23 mouse cellular contexts compared by ENCODE assay signal in genomic region chr8:48343067-48343420, GRCm38 (mm10).
A peak's percentile ranks its signal among the peaks of the same experiment; 100 is the strongest.
DNase-seq lines count a peak whose midpoint lies in the region; ATAC-seq lines count a peak whose summit lies in the region.
"Had no signal": no experiment of that assay in that cellular context is flagged by ENCODE, and none has a peak within 500 bp of the region (broad histone marks: within the 10 kb centered on the region; RNA-seq: fewer than 3 reads in every experiment).

No protein-coding gene starts in this region.

- no peak overlapping the region for H3K4me3 ChIP-seq in forebrain, embryonic 14.5 days (ENCODE audit: low read depth, low read length)
- H3K4me3 ChIP-seq in forebrain, embryonic 12.5 days (replicated peaks) = no peak overlapping the region
- no peak overlapping the region for H3K4me3 ChIP-seq in neural tube, embryonic 12.5 days
- H3K4me3 ChIP-seq in midbrain, embryonic 12.5 days = no peak overlapping the region
- no peak overlapping the region for H3K4me3 ChIP-seq in neural tube, embryonic 13.5 days
- H3K4me3 ChIP-seq: embryonic facial prominence, embryonic 10.5 days; heart, adult 2 months; heart, embryonic 13.5 days had no signal

- WGBS in forebrain, embryonic 14.5 days = 68% methylated on average over 18 of the region's 18 CpGs
- 77% methylated on average over 18 of the region's 18 CpGs for whole genome bisulfite sequencing in forebrain, embryonic 12.5 days
- 83% methylated on average over 18 of the region's 18 CpGs for WGBS in neural tube, embryonic 12.5 days
- 76% methylated on average over 18 of the region's 18 CpGs for WGBS in midbrain, embryonic 12.5 days
- 79% methylated on average over 18 of the region's 18 CpGs for WGBS in neural tube, embryonic 13.5 days

- ATAC-seq in forebrain, embryonic 14.5 days = 0 out of 2 replicates have a peak, but pooled peaks have one; percentile 31
- no peak for ATAC-seq in forebrain, embryonic 12.5 days (ENCODE audit: low FRiP score)
- ATAC-seq in neural tube, embryonic 12.5 days (ENCODE audit: low FRiP score, low read depth) = 0 out of 2 replicates have a peak, but pooled peaks have one; percentile 2
- ATAC-seq in midbrain, embryonic 12.5 days (ENCODE audit: low FRiP score, low read depth) = no peak
- ATAC-seq in neural tube, embryonic 13.5 days (ENCODE audit: low read depth) = 0 out of 2 replicates have a peak, but pooled peaks have one; percentile 4
- ATAC-seq: inflammation-experienced regulatory T-cells, adult 6 months; lung, postnatal 0 days had no signal

- H3K9me3 ChIP-seq in forebrain, embryonic 14.5 days (replicated peaks; ENCODE audit: control insufficient read depth, low read length) = no peaks in the 10 kb centered on the region
- H3K9me3 ChIP-seq in forebrain, embryonic 12.5 days = no peaks in the 10 kb centered on the region
- H3K9me3 ChIP-seq in neural tube, embryonic 12.5 days = no peaks in the 10 kb centered on the region
- no peaks in the 10 kb centered on the region for H3K9me3 ChIP-seq in midbrain, embryonic 12.5 days
- no peaks in the 10 kb centered on the region for H3K9me3 ChIP-seq in neural tube, embryonic 13.5 days
- H3K9me3 ChIP-seq: embryonic facial prominence, embryonic 10.5 days; heart, embryonic 13.5 days had no signal

- H3K27me3 ChIP-seq in forebrain, embryonic 14.5 days (replicated peaks; ENCODE audit: control insufficient read depth, insufficient read depth, low read length) = no peaks in the 10 kb centered on the region
- H3K27me3 ChIP-seq in forebrain, embryonic 12.5 days = no peaks in the 10 kb centered on the region; the same call in 1 of the 2 replicates
- no peaks in the 10 kb centered on the region for H3K27me3 ChIP-seq in neural tube, embryonic 12.5 days (replicated peaks)
- peaks cover 32% of the 10 kb centered on the region for H3K27me3 ChIP-seq in midbrain, embryonic 12.5 days
- H3K27me3 ChIP-seq in neural tube, embryonic 13.5 days = no peaks in the 10 kb centered on the region
- H3K27me3 ChIP-seq: heart, embryonic 13.5 days had no signal

- no peak overlapping the region for H3K27ac ChIP-seq in forebrain, embryonic 14.5 days (ENCODE audit: low read depth, low read length)
- no peak overlapping the region for H3K27ac ChIP-seq in forebrain, embryonic 12.5 days
- no peak overlapping the region for H3K27ac ChIP-seq in neural tube, embryonic 12.5 days
- H3K27ac ChIP-seq in midbrain, embryonic 12.5 days (replicated peaks) = peak overlapping the region; percentile 54
- H3K27ac ChIP-seq in neural tube, embryonic 13.5 days (replicated peaks) = 0 out of 2 replicates have a peak overlapping the region, but pooled peaks have one; percentile 64
- H3K27ac ChIP-seq: heart, adult 2 months; heart, embryonic 13.5 days; kidney, postnatal 0 days; macrophage had no signal

- H3K4me1 ChIP-seq in forebrain, embryonic 14.5 days (ENCODE audit: control insufficient read depth, insufficient read depth, low read length) = peaks cover 5% of the 10 kb centered on the region; the same call in 1 of the 2 replicates
- peaks cover 26% of the 10 kb centered on the region for H3K4me1 ChIP-seq in forebrain, embryonic 12.5 days
- peaks cover 19% of the 10 kb centered on the region for H3K4me1 ChIP-seq in neural tube, embryonic 12.5 days
- peaks cover 29% of the 10 kb centered on the region for H3K4me1 ChIP-seq in midbrain, embryonic 12.5 days
- peaks cover 33% of the 10 kb centered on the region for H3K4me1 ChIP-seq in neural tube, embryonic 13.5 days (replicated peaks)
- H3K4me1 ChIP-seq: heart, embryonic 13.5 days had no signal

- H3K4me2 ChIP-seq in forebrain, embryonic 14.5 days (ENCODE audit: low read length) = no peak overlapping the region
- no peak overlapping the region for H3K4me2 ChIP-seq in forebrain, embryonic 12.5 days
- no peak overlapping the region for H3K4me2 ChIP-seq in neural tube, embryonic 12.5 days (replicated peaks)
- H3K4me2 ChIP-seq in midbrain, embryonic 12.5 days (replicated peaks) = peak overlapping the region; percentile 42
- peak overlapping the region; percentile 46; the same call in 1 of the 2 replicates for H3K4me2 ChIP-seq in neural tube, embryonic 13.5 days
- H3K4me2 ChIP-seq: heart, embryonic 13.5 days had no signal

- H3K36me3 ChIP-seq in forebrain, embryonic 14.5 days (ENCODE audit: control insufficient read depth, insufficient read depth, low read length) = no peaks in the 10 kb centered on the region
- no peaks in the 10 kb centered on the region for H3K36me3 ChIP-seq in forebrain, embryonic 12.5 days (replicated peaks)
- no peaks in the 10 kb centered on the region for H3K36me3 ChIP-seq in neural tube, embryonic 12.5 days
- no peaks in the 10 kb centered on the region for H3K36me3 ChIP-seq in midbrain, embryonic 12.5 days
- H3K36me3 ChIP-seq in neural tube, embryonic 13.5 days = peaks cover 8% of the 10 kb centered on the region; the same call in 1 of the 2 replicates

- DNase-seq in forebrain, embryonic 14.5 days (ENCODE audit: low spot score) = no peak
- DNase-seq in neural tube, embryonic 10.5 days (ENCODE audit: extremely low spot score, low spot score) = no peak
- DNase-seq in T-cell, adult 2 months (ENCODE audit: low spot score) = no peak
- no peak for DNase-seq in urinary bladder, postnatal 4 days (ENCODE audit: low spot score in 2 of 2)
- DNase-seq: adrenal gland, postnatal 36 days; cerebellum, adult 11-12 months; cerebellum, postnatal 10 days; gastrocnemius, postnatal 36 days; heart, adult 2 months; kidney, adult 18-20 months; retina, postnatal 1 day; thymus, adult 18-20 months; thymus, postnatal 36 days had no signal

- H3K9ac ChIP-seq in forebrain, embryonic 14.5 days (ENCODE audit: low read length) = no peak overlapping the region
- no peak overlapping the region for H3K9ac ChIP-seq in forebrain, embryonic 12.5 days
- no peak overlapping the region for H3K9ac ChIP-seq in neural tube, embryonic 12.5 days
- no peak overlapping the region for H3K9ac ChIP-seq in midbrain, embryonic 12.5 days (replicated peaks)
- no peak overlapping the region for H3K9ac ChIP-seq in neural tube, embryonic 13.5 days
- H3K9ac ChIP-seq: heart, embryonic 13.5 days had no signal

Comparison
In these comparisons a context has a peak if more than half of its experiments do, and no peak if none do; other contexts are left out.
1. ATAC-seq: peak in forebrain, embryonic 14.5 days (single experiment), neural tube, embryonic 12.5 days (single experiment) and neural tube, embryonic 13.5 days (single experiment); none in forebrain, embryonic 12.5 days (single experiment) and midbrain, embryonic 12.5 days (single experiment).
2. H3K27ac ChIP-seq: peak in midbrain, embryonic 12.5 days (single experiment) and neural tube, embryonic 13.5 days (single experiment); none in forebrain, embryonic 14.5 days (single experiment), forebrain, embryonic 12.5 days (single experiment) and neural tube, embryonic 12.5 days (single experiment).
3. H3K4me2 ChIP-seq: peak in midbrain, embryonic 12.5 days (single experiment) and neural tube, embryonic 13.5 days (single experiment); none in forebrain, embryonic 14.5 days (single experiment), forebrain, embryonic 12.5 days (single experiment) and neural tube, embryonic 12.5 days (single experiment).